Mouse (Mus musculus) bone marrow, adult 2 months (tissue): ENCODE results near the gene Apex1.
"Not testable (repeated sequence)": the region's sequence is repeated elsewhere in the genome, so short reads cannot be mapped to it uniquely, and the experiment has no call there.

Experiments
- CTCF ChIP-seq: fragments of 200-500 bp; IDR thresholded peaks from 2 replicates; pipeline ENCODE4 v1.5.1; 2011; ENCODE audit warnings: low read length, control low read depth; ENCODE audit not compliant: control insufficient read depth, insufficient read depth
- POLR2A ChIP-seq: fragments of 200-500 bp; IDR thresholded peaks from 2 replicates; pipeline ENCODE4 v1.6.1; 2011; ENCODE audit warnings: low read depth, mild to moderate bottlenecking, control low read depth, low read length, borderline replicate concordance; ENCODE audit not compliant: control insufficient read depth

DNA sequence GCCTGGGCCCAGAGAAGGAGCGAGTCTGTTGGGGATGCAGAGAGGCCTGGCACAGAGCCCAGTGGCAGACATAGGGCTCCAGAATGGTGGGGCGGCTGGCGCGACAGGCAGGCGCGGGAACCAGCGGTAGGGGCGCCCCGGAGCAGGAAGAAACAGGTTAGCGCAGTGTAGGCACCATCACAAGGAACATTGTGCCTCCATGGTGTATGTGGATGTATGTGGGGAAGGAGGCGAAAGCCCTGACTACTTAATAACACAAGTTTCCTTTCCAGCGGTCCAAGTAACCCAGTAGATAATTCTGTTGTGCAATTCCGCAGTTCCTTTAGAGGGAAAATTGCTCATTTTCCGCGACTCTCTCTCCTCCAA, 19.9 kb downstream of the Apex1 start:
- TF ChIP-seq CTCF, POLR2A: not testable (repeated sequence)
